Comparison of ENCODE assay signal across 16 mouse cellular contexts in the genomic region with DNA sequence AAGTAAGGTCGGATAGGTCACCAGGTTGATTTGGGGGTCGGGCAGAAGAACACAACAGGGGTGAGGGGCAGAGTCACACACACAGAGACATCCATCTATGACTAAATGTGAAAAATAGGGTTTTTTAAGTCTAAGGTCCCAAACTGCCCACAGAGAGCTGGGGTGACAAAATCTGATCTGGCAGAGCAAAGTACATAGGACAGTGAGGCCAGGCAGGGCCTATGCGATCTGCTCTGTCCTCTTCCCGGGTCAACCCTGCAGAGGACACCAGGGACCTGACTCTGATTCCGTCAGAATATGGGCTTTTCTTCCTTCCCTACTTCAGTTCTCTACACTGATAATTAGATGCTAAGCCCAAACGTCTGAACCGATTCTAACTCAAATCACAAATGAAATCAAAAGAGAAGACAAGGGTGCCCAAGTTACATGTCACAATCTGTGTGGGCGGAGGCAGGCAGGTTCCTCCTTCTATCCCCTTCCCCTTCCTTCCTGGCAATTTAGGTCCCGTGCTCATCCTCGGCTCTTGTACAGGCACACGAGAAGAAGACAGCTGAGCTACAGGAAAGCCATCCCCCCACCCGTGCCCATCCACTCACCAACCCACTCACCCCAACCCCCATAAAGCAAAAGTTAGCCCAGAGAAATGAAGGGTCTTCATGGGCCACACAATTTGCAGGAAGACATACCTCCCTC. TPM values are rescaled to one million over a fixed set of nuclear protein-coding genes. Genes with fewer than 3 reads are reported as not detected.
DNase-seq lines count a peak whose midpoint lies in the region; ATAC-seq and TF ChIP-seq lines count a peak whose summit lies in the region.
"Had no signal": no experiment of that assay in that cellular context is flagged by ENCODE, and none has a peak within 500 bp of the region (broad histone marks: within the 10 kb centered on the region; RNA-seq: fewer than 3 reads in every experiment).

No protein-coding gene starts in this region.

- no peak for DNase-seq in heart, postnatal 36 days
- no peak for DNase-seq in kidney, postnatal 0 days (ENCODE audit: low spot score)
- no peak for DNase-seq in kidney, adult 18-20 months
- DNase-seq in embryonic facial prominence, embryonic 10.5 days (ENCODE audit: low spot score), result no peak
- DNase-seq in spleen, postnatal 14 days (ENCODE audit: low spot score in 2 of 2), result no peak
- no peak for DNase-seq in hindbrain, postnatal 0 days (ENCODE audit: low spot score)
- DNase-seq: cerebellum, adult 8-10 months; gastrocnemius, postnatal 25 days; thymus, postnatal 4 days had no signal

- TF ChIP-seq CTCF in kidney, postnatal 0 days (IDR thresholded peaks at IDR 0.05; ENCODE audit: low read depth), result no peak
- no peak for TF ChIP-seq CTCF in bone marrow macrophage, adult 2 months (IDR thresholded peaks at IDR 0.05; ENCODE audit: low read depth, low read length)
- no peak for TF ChIP-seq CTCF in hindbrain, postnatal 0 days (IDR thresholded peaks at IDR 0.05; ENCODE audit: low read depth)

- H3K27me3 ChIP-seq in heart, embryonic 13.5 days (replicated peaks), result no peaks in the 10 kb centered on the region
- H3K27me3 ChIP-seq in kidney, postnatal 0 days (ENCODE audit: insufficient read depth, low read length), result no peaks in the 10 kb centered on the region
- H3K27me3 ChIP-seq in embryonic facial prominence, embryonic 10.5 days (replicated peaks; ENCODE audit: low read depth, poor library complexity, severe bottlenecking), result no peaks in the 10 kb centered on the region
- H3K27me3 ChIP-seq in hindbrain, postnatal 0 days (ENCODE audit: insufficient read depth, low read length), result no peaks in the 10 kb centered on the region
- H3K27me3 ChIP-seq: embryonic facial prominence, embryonic 13.5 days; limb, embryonic 13.5 days; midbrain, embryonic 13.5 days; Patski had no signal

- peaks cover 9% of the 10 kb centered on the region for H3K36me3 ChIP-seq in heart, embryonic 13.5 days
- H3K36me3 ChIP-seq in kidney, postnatal 0 days (ENCODE audit: insufficient read depth, low read length), result peaks cover 2% of the 10 kb centered on the region; the same call in 1 of the 2 replicates
- H3K36me3 ChIP-seq in embryonic facial prominence, embryonic 10.5 days (replicated peaks), result peaks cover 31% of the 10 kb centered on the region
- H3K36me3 ChIP-seq in hindbrain, postnatal 0 days (ENCODE audit: insufficient read depth, low read length), result no peaks in the 10 kb centered on the region
- H3K36me3 ChIP-seq: midbrain, embryonic 13.5 days had no signal

- peak overlapping the region; percentile 22 for H3K27ac ChIP-seq in heart, embryonic 13.5 days (replicated peaks)
- H3K27ac ChIP-seq in kidney, postnatal 0 days, result 0 out of 2 replicates have a peak overlapping the region, but pooled peaks have one; percentile 13
- peak overlapping the region; percentile 6; the same call in 1 of the 2 replicates for H3K27ac ChIP-seq in bone marrow macrophage, adult 2 months (ENCODE audit: insufficient read depth, low read depth, low read length)
- peak overlapping the region; percentile 35; the same call in 1 of the 2 replicates for H3K27ac ChIP-seq in embryonic facial prominence, embryonic 10.5 days (replicated peaks)
- no peak overlapping the region for H3K27ac ChIP-seq in hindbrain, postnatal 0 days
- H3K27ac ChIP-seq: limb, embryonic 13.5 days; midbrain, embryonic 13.5 days had no signal

- H3K9ac ChIP-seq in heart, embryonic 13.5 days, result no peak overlapping the region
- no peak overlapping the region for H3K9ac ChIP-seq in kidney, postnatal 0 days (ENCODE audit: low read depth, low read length)
- no peak overlapping the region for H3K9ac ChIP-seq in hindbrain, postnatal 0 days (replicated peaks; ENCODE audit: low read length)
- H3K9ac ChIP-seq: embryonic facial prominence, embryonic 13.5 days; limb, embryonic 13.5 days; midbrain, embryonic 13.5 days had no signal

- no peak overlapping the region for H3K4me2 ChIP-seq in heart, embryonic 13.5 days
- H3K4me2 ChIP-seq in kidney, postnatal 0 days (ENCODE audit: low read length), result no peak overlapping the region
- no peak overlapping the region for H3K4me2 ChIP-seq in hindbrain, postnatal 0 days (ENCODE audit: low read depth, low read length)
- H3K4me2 ChIP-seq: embryonic facial prominence, embryonic 13.5 days; limb, embryonic 13.5 days; midbrain, embryonic 13.5 days had no signal

- peaks cover 7% of the 10 kb centered on the region; the same call in 1 of the 2 replicates for H3K9me3 ChIP-seq in heart, embryonic 13.5 days
- H3K9me3 ChIP-seq in kidney, postnatal 0 days (replicated peaks; ENCODE audit: low read length), result no peaks in the 10 kb centered on the region
- no peaks in the 10 kb centered on the region; the same call in 1 of the 2 replicates for H3K9me3 ChIP-seq in embryonic facial prominence, embryonic 10.5 days
- H3K9me3 ChIP-seq in hindbrain, postnatal 0 days (ENCODE audit: low read length), result no peaks in the 10 kb centered on the region
- H3K9me3 ChIP-seq: midbrain, embryonic 13.5 days had no signal

- no peak overlapping the region for H3K4me3 ChIP-seq in heart, embryonic 13.5 days
- no peak overlapping the region for H3K4me3 ChIP-seq in kidney, postnatal 0 days (replicated peaks; ENCODE audit: low read depth, low read length)
- H3K4me3 ChIP-seq in bone marrow macrophage, adult 2 months (ENCODE audit: insufficient read depth, low read length), result no peak overlapping the region
- H3K4me3 ChIP-seq in embryonic facial prominence, embryonic 10.5 days, result no peak overlapping the region
- H3K4me3 ChIP-seq in hindbrain, postnatal 0 days (ENCODE audit: low read length), result no peak overlapping the region
- H3K4me3 ChIP-seq: embryonic facial prominence, embryonic 13.5 days; limb, embryonic 13.5 days; midbrain, embryonic 13.5 days had no signal

- 71% methylated on average over 12 of the region's 12 CpGs for WGBS in heart, embryonic 13.5 days
- 68% methylated on average over 12 of the region's 12 CpGs for WGBS in kidney, postnatal 0 days
- WGBS in embryonic facial prominence, embryonic 10.5 days, result 75% methylated on average over 12 of the region's 12 CpGs
- WGBS in hindbrain, postnatal 0 days, result 83% methylated on average over 12 of the region's 12 CpGs

- peaks cover 79% of the 10 kb centered on the region for H3K4me1 ChIP-seq in heart, embryonic 13.5 days
- H3K4me1 ChIP-seq in kidney, postnatal 0 days (replicated peaks; ENCODE audit: insufficient read depth, low read length), result peaks cover 17% of the 10 kb centered on the region
- H3K4me1 ChIP-seq in bone marrow macrophage, adult 2 months (ENCODE audit: control insufficient read depth, insufficient read depth, low read length), result peaks cover 20% of the 10 kb centered on the region
- H3K4me1 ChIP-seq in embryonic facial prominence, embryonic 10.5 days, result peaks cover 37% of the 10 kb centered on the region
- peaks cover 9% of the 10 kb centered on the region; the same call in 1 of the 2 replicates for H3K4me1 ChIP-seq in hindbrain, postnatal 0 days (ENCODE audit: insufficient read depth, low read length)

- TF ChIP-seq POLR2A in bone marrow macrophage, adult 2 months (IDR thresholded peaks at IDR 0.05; ENCODE audit: borderline replicate concordance, low read depth, low read length), result no peak

- ATAC-seq in heart, embryonic 13.5 days (ENCODE audit: extremely low read depth, insufficient number of reproducible peaks, low FRiP score, low TSS enrichment), result no peak
- ATAC-seq in kidney, postnatal 0 days (replicated peaks; ENCODE audit: low FRiP score, low read depth), result no peak
- no peak for ATAC-seq in hindbrain, postnatal 0 days
- ATAC-seq: activated CD4-positive, CD25-positive, alpha-beta regulatory T cell, adult 4 months; midbrain, embryonic 13.5 days; Patski had no signal

- intact Hi-C loops in heart, postnatal 36 days (cut with DNase I), result no loop called here

RNA-seq across cellular contexts. Expression of gene Tram2, which starts 9.1 kb away (rescaled TPM):
- 4.3 and 4.4 TPM in 2 replicates for polyA plus RNA-seq in heart, embryonic 13.5 days (2015; fragmentation: Nextera tagmentation; extraction: Ambion mirVana)
- total RNA-seq in heart, postnatal 36 days (2021), result 1 to 10 TPM; 5.7 to 7.3 TPM
- polyA plus RNA-seq in kidney, postnatal 0 days (2015; fragmentation: Nextera tagmentation; extraction: Ambion mirVana), result 7.2 and 8.5 TPM in 2 replicates
- 7.5 and 7.8 TPM in 2 replicates for polyA plus RNA-seq in bone marrow macrophage, adult 2 months (2012; ENCODE audit: insufficient read depth, insufficient read length, missing spikeins)
- 7.4 and 7.5 TPM in 2 replicates for polyA plus RNA-seq in embryonic facial prominence, embryonic 10.5 days (2016; fragmentation: Nextera tagmentation; extraction: Ambion mirVana)
- 1.5 and 1.6 TPM in 2 replicates for total RNA-seq in hindbrain, postnatal 0 days (2014; rRNA removed)
- polyA plus RNA-seq in hindbrain, postnatal 0 days (2015; fragmentation: Nextera tagmentation; extraction: Ambion mirVana), result 1.7 and 1.9 TPM in 2 replicates
